30 mouse cellular contexts compared by ENCODE assay signal in genomic region chr14:75697928-75698327, GRCm38 (mm10). TPM values are rescaled to one million over a fixed set of nuclear protein-coding genes. Genes with fewer than 3 reads are reported as not detected.
DNase-seq lines count a peak whose midpoint lies in the region; ATAC-seq lines count a peak whose summit lies in the region.
"Had no signal": no experiment of that assay in that cellular context is flagged by ENCODE, and none has a peak within 500 bp of the region (broad histone marks: within the 10 kb centered on the region; RNA-seq: fewer than 3 reads in every experiment).

No protein-coding gene starts in this region.

- no peak overlapping the region for H3K4me3 ChIP-seq in heart, embryonic 10.5 days
- no peak overlapping the region for H3K4me3 ChIP-seq in midbrain, embryonic 14.5 days (replicated peaks; ENCODE audit: low read depth, low read length)
- H3K4me3 ChIP-seq: embryonic facial prominence, embryonic 13.5 days; embryonic facial prominence, embryonic 15.5 days; erythroblast, embryonic 14.5 days; forebrain, embryonic 10.5 days; forebrain, embryonic 12.5 days had no signal

- H3K9ac ChIP-seq in midbrain, embryonic 14.5 days (replicated peaks; ENCODE audit: low read length) = no peak overlapping the region
- H3K9ac ChIP-seq: embryonic facial prominence, embryonic 13.5 days; embryonic facial prominence, embryonic 15.5 days; forebrain, embryonic 12.5 days had no signal

- no peaks in the 10 kb centered on the region for H3K4me1 ChIP-seq in heart, embryonic 10.5 days
- H3K4me1 ChIP-seq in midbrain, embryonic 14.5 days (ENCODE audit: control insufficient read depth, insufficient read depth, low read length) = no peaks in the 10 kb centered on the region
- H3K4me1 ChIP-seq: embryonic facial prominence, embryonic 13.5 days; embryonic facial prominence, embryonic 15.5 days; forebrain, embryonic 10.5 days; forebrain, embryonic 12.5 days had no signal

- H3K27ac ChIP-seq in heart, embryonic 10.5 days = no peak overlapping the region
- H3K27ac ChIP-seq in midbrain, embryonic 14.5 days (replicated peaks; ENCODE audit: low read depth, low read length) = no peak overlapping the region
- H3K27ac ChIP-seq: embryonic facial prominence, embryonic 13.5 days; embryonic facial prominence, embryonic 15.5 days; forebrain, embryonic 10.5 days; forebrain, embryonic 12.5 days had no signal

- DNase-seq in heart, embryonic 10.5 days (ENCODE audit: low spot score) = peak; percentile 13
- no peak for DNase-seq in heart, adult 8-10 months (ENCODE audit: low spot score)
- DNase-seq in kidney, postnatal 25 days = no peak
- DNase-seq in midbrain, embryonic 14.5 days = no peak
- DNase-seq: adrenal gland, adult 8-10 months; adrenal gland, postnatal 14 days; adrenal gland, postnatal 36 days; B cell, adult 2 months; cerebellum, adult 11-12 months; cerebellum, adult 8-10 months; cerebellum, adult 9-11 months; cerebellum, postnatal 14 days; cerebellum, postnatal 36 days; embryo, embryonic 11 days had no signal

- H3K36me3 ChIP-seq in heart, embryonic 10.5 days = peaks cover 15% of the 10 kb centered on the region
- peaks cover 8% of the 10 kb centered on the region for H3K36me3 ChIP-seq in midbrain, embryonic 14.5 days (ENCODE audit: control insufficient read depth, insufficient read depth, low read length)

- H3K4me2 ChIP-seq in midbrain, embryonic 14.5 days (ENCODE audit: low read length) = no peak overlapping the region
- H3K4me2 ChIP-seq: embryonic facial prominence, embryonic 13.5 days; embryonic facial prominence, embryonic 15.5 days; forebrain, embryonic 12.5 days had no signal

- H3K27me3 ChIP-seq in heart, embryonic 10.5 days (ENCODE audit: insufficient read depth, poor library complexity, severe bottlenecking) = no peaks in the 10 kb centered on the region
- H3K27me3 ChIP-seq in midbrain, embryonic 14.5 days (ENCODE audit: control insufficient read depth, insufficient read depth, low read length) = no peaks in the 10 kb centered on the region
- H3K27me3 ChIP-seq: CH12.LX; embryonic facial prominence, embryonic 13.5 days; embryonic facial prominence, embryonic 15.5 days; forebrain, embryonic 12.5 days; Patski had no signal

- WGBS in heart, embryonic 10.5 days = 91% methylated on average over 1 of the region's 1 CpGs
- WGBS in midbrain, embryonic 14.5 days = 93% methylated on average over 1 of the region's 1 CpGs

- ATAC-seq in megakaryocyte, adult 5-6 weeks (ENCODE audit: poor library complexity, severe bottlenecking) = peak; percentile 51; the same call in 1 of the 2 replicates
- no peak for ATAC-seq in midbrain, embryonic 14.5 days (ENCODE audit: low FRiP score, low TSS enrichment)
- ATAC-seq: activated CD4-positive, CD25-positive, alpha-beta regulatory T cell, adult 4 months; CD4-positive, CD25-positive, alpha-beta regulatory T cell, adult 4 months; forebrain, embryonic 14.5 days; forebrain, embryonic 16.5 days; Patski had no signal

- H3K9me3 ChIP-seq in heart, embryonic 10.5 days = no peaks in the 10 kb centered on the region
- H3K9me3 ChIP-seq in midbrain, embryonic 14.5 days (ENCODE audit: control insufficient read depth, low read length) = no peaks in the 10 kb centered on the region
- H3K9me3 ChIP-seq: embryonic facial prominence, embryonic 13.5 days; embryonic facial prominence, embryonic 15.5 days; forebrain, embryonic 10.5 days; forebrain, embryonic 12.5 days; G1E had no signal

RNA-seq across cellular contexts. Expression of gene Erich6b, which starts 55.9 kb away (rescaled TPM):
- polyA plus RNA-seq in heart, embryonic 10.5 days (2016; fragmentation: Nextera tagmentation; extraction: Ambion mirVana) = not detected in 2 replicates
- not detected for total RNA-seq in heart, adult 8-10 months (2022)
- total RNA-seq in megakaryocyte, adult 5-6 weeks (2015) = not detected in 2 replicates
- not detected in 2 replicates for total RNA-seq in megakaryocyte, adult 5-6 weeks (2017)
- polyA plus RNA-seq in midbrain, embryonic 14.5 days (2014; fragmentation: Nextera tagmentation; extraction: Ambion mirVana) = not detected in 2 replicates
- total RNA-seq: adrenal gland, adult 18-20 months; adrenal gland, adult 8-10 months; adrenal gland, postnatal 14 days; adrenal gland, postnatal 36 days; CH12.LX; common myeloid progenitor, adult 5-6 weeks; G1E had no signal
- polyA plus RNA-seq: activated CD4-positive, CD25-positive, alpha-beta regulatory T cell, adult 4 months; CD4-positive, CD25-positive, alpha-beta regulatory T cell, adult 4 months; embryonic facial prominence, embryonic 11.5 days; embryonic facial prominence, embryonic 13.5 days; embryonic facial prominence, embryonic 15.5 days; erythroblast, embryonic 14.5 days; forebrain, embryonic 10.5 days; forebrain, embryonic 12.5 days; forebrain, embryonic 14.5 days; forebrain, embryonic 16.5 days; G1E; Patski had no signal

RNA-seq across cellular contexts. Expression of gene Cog3, which starts 56.4 kb away (rescaled TPM):
- polyA plus RNA-seq in heart, embryonic 10.5 days (2016; fragmentation: Nextera tagmentation; extraction: Ambion mirVana) = 16.6 and 18.9 TPM in 2 replicates
- total RNA-seq in heart, adult 8-10 months (2022) = 10 to 100 TPM; 13.9 to 15.4 (median 14.6) TPM
- total RNA-seq in megakaryocyte, adult 5-6 weeks (2015) = 21.2 and 22.8 TPM in 2 replicates
- 24.1 and 24.5 TPM in 2 replicates for total RNA-seq in megakaryocyte, adult 5-6 weeks (2017)
- polyA plus RNA-seq in midbrain, embryonic 14.5 days (2014; fragmentation: Nextera tagmentation; extraction: Ambion mirVana) = 19.6 and 25.4 TPM in 2 replicates
